Mouse (Mus musculus) urinary bladder, postnatal 25 days (tissue): Measurements from ENCODE around the gene Gpr107.

Source experiments
- DNase-seq: peaks from one replicate; pipeline ENCODE4 v3.0.0; 2022; ENCODE audit warnings: low spot score

The Gpr107 gene

GRCm38 (mm10) chr2:31246251-31246971, 94.3 kb downstream of the Gpr107 start:
- peak; percentile 14 for DNase-seq

GRCm38 (mm10) chr2:31248856-31249255, 96.7 kb downstream of the Gpr107 start:
- DNase-seq, result no peak

GRCm38 (mm10) chr2:31252167-31252566, 100.1 kb downstream of the Gpr107 start:
- DNase-seq, result no peak

- DNase-seq, result no peak
These were observed 101.3 kb downstream of the Gpr107 start for GRCm38 (mm10) chr2:31253463-31253862.

GRCm38 (mm10) chr2:31254806-31255205, 102.7 kb downstream of the Gpr107 start:
- no peak for DNase-seq

GRCm38 (mm10) chr2:31255952-31256938, 104.1 kb downstream of the Gpr107 start:
- peak; percentile 30 for DNase-seq

GRCm38 (mm10) chr2:31257096-31257495, 105.0 kb downstream of the Gpr107 start:
- DNase-seq, result no peak

GRCm38 (mm10) chr2:31258609-31259366, 106.7 kb downstream of the Gpr107 start:
- peak; percentile 67 for DNase-seq

- DNase-seq, result peak; percentile 12
These were observed 107.3 kb downstream of the Gpr107 start for GRCm38 (mm10) chr2:31259367-31259920.

GRCm38 (mm10) chr2:31260549-31260948, 108.4 kb downstream of the Gpr107 start:
- no peak for DNase-seq

GRCm38 (mm10) chr2:31263039-31263461, 110.9 kb downstream of the Gpr107 start:
- no peak for DNase-seq

- DNase-seq, result peak; percentile 82
These were observed 111.7 kb downstream of the Gpr107 start for GRCm38 (mm10) chr2:31263746-31264378.

GRCm38 (mm10) chr2:31267447-31267846, 115.3 kb downstream of the Gpr107 start:
- DNase-seq, result no peak
